Mouse (Mus musculus) heart, postnatal 0 days (tissue): ENCODE results near the gene Foxg1. TPM values are rescaled to one million over a fixed set of nuclear protein-coding genes. Genes with fewer than 3 reads are reported as not detected.

Experiments
- ATAC-seq: fragments of 200-750 bp; cut with Nextera tagmentation; 2 replicates; pipeline ENCODE4 v1.8.0; 2017; ENCODE audit warnings: low read depth, moderate number of reproducible peaks, moderate library complexity; ENCODE audit not compliant: insufficient read depth
- DNase-seq: peaks from one replicate; pipeline ENCODE4 v3.0.0-alpha.2; 2016; ENCODE audit warnings: low spot score
- H3K27ac ChIP-seq: fragments of 300-500 bp; sonication (generic); 2 replicates; pipeline ENCODE4 v1.5.1; 2014; ENCODE audit warnings: low read depth, mild to moderate bottlenecking
- H3K27me3 ChIP-seq: fragments of 300-500 bp; sonication (generic); 2 replicates; pipeline ENCODE4 v1.6.1; 2014; ENCODE audit warnings: low read length, mixed read lengths; ENCODE audit not compliant: control insufficient read depth, insufficient read depth
- H3K36me3 ChIP-seq: fragments of 300-500 bp; sonication (generic); replicated peaks from 2 replicates; pipeline ENCODE4 v1.6.1; 2014; ENCODE audit warnings: low read length, mixed read lengths; ENCODE audit not compliant: control insufficient read depth, insufficient read depth
- H3K4me1 ChIP-seq: fragments of 300-500 bp; sonication (generic); 2 replicates; pipeline ENCODE4 v1.6.1; 2014; ENCODE audit warnings: antibody characterized with exemption; ENCODE audit not compliant: control insufficient read depth, insufficient read depth
- H3K4me2 ChIP-seq: fragments of 300-500 bp; sonication (generic); 2 replicates; pipeline ENCODE4 v1.6.1; 2014; ENCODE audit warnings: low read depth, mild to moderate bottlenecking, low read length, moderate library complexity
- H3K4me3 ChIP-seq: fragments of 300-500 bp; sonication (generic); 2 replicates; pipeline ENCODE4 v1.5.1; 2014; ENCODE audit warnings: low read depth, low read length
- H3K9ac ChIP-seq: fragments of 300-500 bp; sonication (generic); replicated peaks from 2 replicates; pipeline ENCODE4 v1.6.1; 2014; ENCODE audit warnings: low read depth, low read length, mixed read lengths
- H3K9me3 ChIP-seq: fragments of 300-500 bp; sonication (generic); replicated peaks from 2 replicates; pipeline ENCODE4 v1.6.1; 2016; ENCODE audit warnings: low read length; ENCODE audit not compliant: control insufficient read depth
- CTCF ChIP-seq: IDR thresholded peaks from 2 replicates; pipeline ENCODE4 v1.5.1; 2016; ENCODE audit warnings: antibody characterized with exemption, control low read depth, low read depth
- EP300 ChIP-seq: IDR thresholded peaks from 2 replicates; pipeline ENCODE4 v1.6.1; 2016; ENCODE audit warnings: antibody characterized with exemption, low read depth
- WGBS: fragments of 180-500 bp; shearing (Covaris S2); extraction: QIAGEN DNeasy Blood & Tissue Kit; methylation state at CpG from one replicate; pipeline ENCODE4 v1.1.7; 2014; 5-methylcytosine and 5-hydroxymethylcytosine counted together
- polyA plus RNA-seq: library from polyadenylated mRNA; unstranded; fragments of >200 nt; fragmentation: Nextera tagmentation; extraction: Ambion mirVana; gene quantifications from 2 replicates; pipeline ENCODE4 v1.2.1, GENCODE M21; 2015
- total RNA-seq: library from RNA; depleted of rRNA; stranded (reverse); fragments of >200 nt; gene quantifications from 2 replicates; pipeline ENCODE4 v1.2.3, GENCODE M21; 2014; ENCODE audit warnings: low replicate concordance

The Foxg1 gene
- total and polyA plus RNA-seq, 2 experiments from 2014 or later, result not detected

DNA sequence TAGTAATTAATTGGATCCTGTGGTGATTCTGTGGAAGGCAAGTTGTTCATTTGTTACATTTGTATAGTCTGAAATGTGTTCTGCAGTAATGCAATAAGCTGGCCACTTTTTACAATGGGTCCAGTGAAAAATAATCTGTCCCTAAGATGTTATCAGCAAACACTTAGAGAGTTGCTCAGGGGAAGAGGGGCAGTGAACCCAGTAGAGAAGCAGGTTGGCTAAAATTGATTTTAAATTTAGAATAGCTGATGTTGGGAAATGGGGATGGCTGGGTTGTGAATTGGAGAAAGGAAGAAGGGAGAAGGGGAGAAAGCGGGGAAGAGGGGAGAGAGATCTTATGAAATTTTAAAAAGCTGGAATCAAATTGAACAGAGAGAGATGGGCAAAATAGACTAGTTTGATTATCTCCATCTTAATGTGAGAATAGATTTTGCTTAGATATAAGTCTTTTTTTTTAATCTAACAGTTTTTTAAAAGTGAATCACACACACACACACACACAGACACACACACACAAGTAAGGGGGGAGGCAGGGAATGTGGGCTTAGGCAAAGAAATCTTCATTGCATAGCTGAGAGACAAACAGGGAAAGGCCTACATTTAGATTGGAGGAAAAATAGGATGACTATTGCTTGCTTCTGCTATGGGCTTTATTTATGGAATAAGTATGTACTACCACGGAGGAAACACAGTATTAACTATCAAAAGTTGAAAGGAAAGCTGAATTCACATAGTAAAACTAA, 5.6 kb downstream of the Foxg1 start:
- H3K4me1 ChIP-seq, result peaks cover 6% of the 10 kb centered on the region; the same call in 1 of the 2 replicates
- ATAC-seq, result no peak
- DNase-seq, result no peak
- H3K36me3 ChIP-seq, result no peaks in the 10 kb centered on the region
- no peak overlapping the region for H3K4me3 ChIP-seq
- 19% methylated on average over 2 of the region's 2 CpGs for WGBS
- no peak overlapping the region for H3K4me2 ChIP-seq
- TF ChIP-seq CTCF (no peak), EP300 (no peak)
- no peak overlapping the region for H3K27ac ChIP-seq
- H3K9ac ChIP-seq, result no peak overlapping the region
- H3K9me3 ChIP-seq, result no peaks in the 10 kb centered on the region
- H3K27me3 ChIP-seq, result peaks cover 87% of the 10 kb centered on the region

DNA sequence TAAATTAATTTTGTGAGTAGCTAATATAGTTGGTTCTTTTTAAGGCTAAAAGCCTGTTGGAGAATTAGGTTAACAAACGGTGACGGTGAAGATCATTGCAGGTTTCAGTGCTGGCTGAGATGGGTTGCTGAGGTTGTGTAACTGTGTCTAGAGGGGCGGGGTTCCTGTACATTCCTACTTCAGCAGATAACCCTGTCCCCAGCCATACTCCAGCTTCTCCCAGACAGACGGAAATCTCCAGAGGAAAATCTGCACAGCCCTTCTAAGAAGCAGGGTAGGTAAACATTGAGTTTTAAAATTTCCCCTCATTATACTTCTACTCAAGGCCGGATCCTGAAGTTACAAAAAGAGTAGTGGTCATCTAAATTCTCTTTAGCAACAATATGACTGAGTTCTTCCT, 7.2 kb downstream of the Foxg1 start:
- H3K27ac ChIP-seq, result no peak overlapping the region
- no peaks in the 10 kb centered on the region for H3K4me1 ChIP-seq
- no peak overlapping the region for H3K4me2 ChIP-seq
- H3K4me3 ChIP-seq, result no peak overlapping the region
- no peaks in the 10 kb centered on the region for H3K9me3 ChIP-seq
- 7% methylated on average over 5 of the region's 5 CpGs for WGBS
- TF ChIP-seq CTCF, result no peak
- no peak for TF ChIP-seq EP300
- no peaks in the 10 kb centered on the region for H3K36me3 ChIP-seq
- DNase-seq (no peak), ATAC-seq (no peak)
- H3K9ac ChIP-seq, result no peak overlapping the region
- H3K27me3 ChIP-seq, result peaks cover 85% of the 10 kb centered on the region

DNA sequence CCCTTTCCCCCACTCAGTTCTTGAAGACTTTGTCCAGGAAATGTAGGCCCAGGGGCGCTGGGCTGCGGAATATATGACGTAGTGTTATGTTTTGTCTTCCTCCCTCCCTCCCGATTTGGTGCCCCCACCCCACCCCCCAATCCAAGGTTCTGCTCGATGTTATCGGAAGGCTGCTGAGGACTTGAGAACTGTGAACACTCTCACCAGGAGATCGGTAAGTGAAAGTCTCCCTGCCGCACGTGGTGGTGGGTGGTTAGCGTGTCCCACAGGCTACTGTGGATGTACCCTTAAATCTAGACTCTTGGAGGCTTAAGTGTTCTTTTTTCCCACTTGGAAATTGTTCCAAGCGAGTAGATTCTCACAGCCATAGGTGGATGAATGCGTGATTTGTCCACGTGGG, 7.8 kb downstream of the Foxg1 start:
- Histone ChIP-seq H3K4me3 (no peak overlapping the region), H3K4me1 (no peaks in the 10 kb centered on the region), H3K9ac (no peak overlapping the region), H3K27ac (no peak overlapping the region), H3K9me3 (no peaks in the 10 kb centered on the region), H3K27me3 (peaks cover 85% of the 10 kb centered on the region), H3K4me2 (no peak overlapping the region), H3K36me3 (no peaks in the 10 kb centered on the region)
- TF ChIP-seq CTCF (no peak), EP300 (no peak)
- no peak for ATAC-seq
- no peak for DNase-seq
- 3% methylated on average over 13 of the region's 13 CpGs for WGBS

DNA sequence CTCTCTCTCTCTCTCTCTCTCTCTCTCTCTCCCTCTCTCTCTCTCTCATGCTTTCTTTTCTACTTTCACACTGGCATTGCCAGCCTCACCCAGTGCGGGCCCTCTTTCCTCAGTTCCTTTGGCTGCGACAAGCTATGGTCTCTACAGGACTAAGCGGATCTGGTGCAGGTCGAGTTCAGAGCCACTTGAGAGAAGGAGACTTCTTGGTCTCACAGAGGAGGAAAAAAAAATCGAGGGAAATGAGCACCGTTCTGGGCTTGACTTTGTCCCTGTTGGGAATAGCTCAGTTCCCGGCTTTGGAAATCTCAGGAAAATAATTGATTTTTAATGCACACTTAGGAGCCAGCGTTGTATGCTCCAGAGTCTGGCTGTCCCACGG, 8.5 kb downstream of the Foxg1 start:
- whole genome bisulfite sequencing, result 3% methylated on average over 9 of the region's 9 CpGs

DNA sequence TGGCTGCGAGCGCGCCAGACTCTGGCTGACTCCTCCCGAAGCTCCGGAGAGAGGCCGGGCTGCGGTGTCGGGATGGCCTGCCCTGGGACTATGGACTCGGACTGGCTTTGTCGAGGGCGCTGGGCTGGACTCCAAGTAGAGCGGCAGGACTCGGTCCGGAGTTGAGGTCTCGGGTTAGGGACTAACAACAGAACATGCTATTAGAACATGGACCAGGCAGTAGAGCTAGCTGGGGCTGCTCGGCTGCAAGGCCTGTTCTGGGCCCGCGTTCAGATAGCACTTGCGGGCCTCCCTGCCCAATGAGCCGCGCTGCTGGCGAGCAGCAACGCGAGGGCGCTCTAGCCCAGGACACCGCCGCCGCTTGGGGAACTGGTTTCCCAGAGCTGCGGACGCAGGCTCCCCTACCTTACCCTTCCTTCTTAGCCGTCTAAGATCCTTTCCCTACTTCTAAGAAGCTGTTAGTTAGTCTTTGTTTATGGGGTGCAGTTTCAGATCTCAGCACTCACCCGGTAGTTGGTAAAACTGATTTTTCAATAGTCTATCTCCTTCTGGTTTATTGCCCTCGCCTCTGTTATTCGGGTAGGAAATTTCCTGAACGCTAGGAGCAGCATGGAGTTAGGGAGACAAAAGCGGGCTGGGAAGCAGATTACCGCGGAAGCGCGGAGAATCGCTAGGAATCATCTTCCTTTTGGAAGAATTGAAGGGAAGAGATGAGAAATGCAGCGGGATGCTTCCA, 9.0 kb downstream of the Foxg1 start:
- Histone ChIP-seq H3K9ac (no peak overlapping the region), H3K4me2 (peak overlapping the region; percentile 26), H3K27ac (no peak overlapping the region), H3K27me3 (peaks cover 80% of the 10 kb centered on the region), H3K4me3 (peak overlapping the region; percentile 21), H3K4me1 (no peaks in the 10 kb centered on the region), H3K36me3 (no peaks in the 10 kb centered on the region), H3K9me3 (no peaks in the 10 kb centered on the region)
- TF ChIP-seq EP300, result no peak
- TF ChIP-seq CTCF, result peak; percentile 40
- DNase-seq, result no peak
- peak; percentile 82 for ATAC-seq
- under 1% methylated on average over 42 of the region's 42 CpGs for WGBS

More for the DNA sequence above, 8.5 kb downstream of the Foxg1 start:
- ATAC-seq (no peak), DNase-seq (no peak)
- H3K9me3 ChIP-seq, result no peaks in the 10 kb centered on the region
- H3K36me3 ChIP-seq, result no peaks in the 10 kb centered on the region
- TF ChIP-seq EP300 (no peak), CTCF (no peak)
- H3K4me3 ChIP-seq, result peak overlapping the region; percentile 21
- H3K4me1 ChIP-seq, result no peaks in the 10 kb centered on the region
- no peak overlapping the region for H3K9ac ChIP-seq
- H3K4me2 ChIP-seq, result peak overlapping the region; percentile 26
- H3K27ac ChIP-seq, result no peak overlapping the region
- H3K27me3 ChIP-seq, result peaks cover 83% of the 10 kb centered on the region

DNA sequence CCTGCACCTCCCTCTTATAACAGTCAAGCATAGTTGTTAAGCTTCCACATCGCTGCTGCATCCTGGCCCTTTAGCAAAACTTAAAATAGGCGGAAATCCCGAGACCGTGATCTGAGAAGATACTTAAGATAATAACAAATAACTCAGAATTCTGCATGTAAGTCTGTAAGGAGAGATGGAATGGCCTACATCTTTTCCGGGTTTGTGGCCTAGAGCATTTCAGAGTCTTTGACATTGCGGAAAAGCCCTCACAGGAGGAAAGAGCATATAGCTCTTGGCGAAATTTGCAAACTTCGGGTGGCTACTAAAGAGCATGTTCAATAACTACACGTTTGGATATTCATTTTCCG, 9.6 kb downstream of the Foxg1 start:
- H3K4me2 ChIP-seq, result no peak overlapping the region
- 4% methylated on average over 10 of the region's 10 CpGs for WGBS
- H3K9ac ChIP-seq, result no peak overlapping the region
- TF ChIP-seq EP300 (no peak), CTCF (no peak)
- peaks cover 81% of the 10 kb centered on the region for H3K27me3 ChIP-seq
- no peaks in the 10 kb centered on the region for H3K4me1 ChIP-seq
- no peak overlapping the region; the same call in 1 of the 2 replicates for H3K4me3 ChIP-seq
- H3K9me3 ChIP-seq, result no peaks in the 10 kb centered on the region
- no peak for ATAC-seq
- no peak for DNase-seq
- no peaks in the 10 kb centered on the region for H3K36me3 ChIP-seq
- no peak overlapping the region for H3K27ac ChIP-seq
